ENCODE assay signal across 8 mouse cellular contexts in the genomic region with DNA sequence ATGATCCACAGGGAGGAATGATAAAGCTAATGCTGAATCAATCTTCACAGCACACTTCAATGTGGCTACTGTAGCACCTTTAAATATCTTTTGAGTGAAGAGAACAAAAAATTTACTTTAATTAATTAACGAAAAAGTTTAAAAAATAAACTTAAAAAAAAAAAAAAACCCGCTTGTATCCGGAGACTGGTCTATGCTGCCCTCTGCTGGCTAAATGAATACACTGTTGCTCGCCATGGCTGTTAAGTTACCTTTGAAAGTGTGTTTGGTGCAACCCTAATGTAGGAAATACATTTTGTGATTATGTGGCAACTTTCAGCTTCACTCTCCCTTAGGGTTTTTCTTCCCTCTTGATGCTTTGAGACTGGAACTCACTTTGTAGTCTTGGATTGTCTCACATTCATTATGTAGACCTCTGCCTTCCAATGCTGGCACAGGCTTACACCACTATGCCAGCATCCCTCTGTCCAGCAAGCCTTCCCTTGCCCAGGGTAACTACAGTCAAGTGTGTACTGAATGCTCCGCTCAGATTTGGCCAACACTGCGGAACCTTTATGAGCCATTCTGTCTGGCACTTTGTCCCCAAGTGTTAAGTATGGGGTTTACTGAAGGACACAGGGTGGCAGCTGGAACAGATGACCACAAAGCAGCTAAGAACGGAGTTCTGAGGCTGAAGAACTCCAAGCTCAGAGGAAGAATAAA. TPM values are rescaled to one million over a fixed set of nuclear protein-coding genes. Genes with fewer than 3 reads are reported as not detected.
DNase-seq lines count a peak whose midpoint lies in the region.

No protein-coding gene starts in this region.

- DNase-seq in gastrocnemius, postnatal 10 days: peak; percentile 62
- DNase-seq in gastrocnemius, postnatal 36 days: no peak
- DNase-seq in testis, postnatal 10 days (ENCODE audit: low spot score): peak; percentile 74
- DNase-seq in testis, postnatal 14 days (ENCODE audit: low spot score): no peak
- DNase-seq in c-Kit-negative CD71-positive TER-119-positive erythroid progenitor cells, embryonic 14.5 days (ENCODE audit: low read depth, low spot score): peak; percentile 17
- peak; percentile 75 for DNase-seq in heart, postnatal 4 days
- DNase-seq in lung, postnatal 14 days: peak; percentile 81
- DNase-seq in urinary bladder, postnatal 4 days (ENCODE audit: low spot score in 2 of 2): no peak

- intact Hi-C loops in gastrocnemius, postnatal 36 days (cut with DNase I): loop anchor here (2.0 kb wide), 1 partner anchor 116 kb away; no protein-coding TSS in a partner anchor

RNA-seq across cellular contexts. Expression of gene Cyth1, which starts 27.7 kb away (rescaled TPM):
- total RNA-seq in gastrocnemius, postnatal 10 days (2021): 10 to 100 TPM; 26.4 to 30.7 TPM
- total RNA-seq in gastrocnemius, postnatal 36 days (2021): 10 to 100 TPM; 33.5 to 34.7 TPM
- 10 to 100 TPM; 38.3 to 39.1 TPM for total RNA-seq in heart, postnatal 4 days (2021)

Comparison
In these comparisons a context has a peak if more than half of its experiments do, and no peak if none do; other contexts are left out.
1. DNase-seq: peak in gastrocnemius, postnatal 10 days (single experiment), testis, postnatal 10 days (single experiment), c-Kit-negative CD71-positive TER-119-positive erythroid progenitor cells, embryonic 14.5 days (single experiment), heart, postnatal 4 days (single experiment) and lung, postnatal 14 days (single experiment); none in gastrocnemius, postnatal 36 days (0 of 2), testis, postnatal 14 days (single experiment) and urinary bladder, postnatal 4 days (0 of 2).